Mouse (Mus musculus) liver (tissue): ENCODE measurements around the gene 1520401A03Rik.

ENCODE experiments used
- DNase-seq: peaks from one replicate; pipeline ENCODE4 v3.0.0-alpha.2; 2020; ENCODE audit warnings: mixed read lengths

The 1520401A03Rik gene

GRCm38 (mm10) chr17:23742210-23742793 is 19.7 kb upstream of the 1520401A03Rik start:
- no peak for DNase-seq

GRCm38 (mm10) chr17:23741359-23742209 is 19.0 kb upstream of the 1520401A03Rik start:
- DNase-seq: no peak

GRCm38 (mm10) chr17:23740598-23741021 is 18.0 kb upstream of the 1520401A03Rik start, which contains the start of gene Paqr4:
TSS of gene Paqr4 (minus strand) at chr17:23740867.
- DNase-seq: peak; percentile 72

- DNase-seq: peak; percentile 91
Measured at GRCm38 (mm10) chr17:23740136-23740584, 17.6 kb upstream of the 1520401A03Rik start.

GRCm38 (mm10) chr17:23739202-23740135 is 16.9 kb upstream of the 1520401A03Rik start:
- no peak for DNase-seq

GRCm38 (mm10) chr17:23738836-23739201 is 16.2 kb upstream of the 1520401A03Rik start:
- no peak for DNase-seq

GRCm38 (mm10) chr17:23737493-23738445 is 15.2 kb upstream of the 1520401A03Rik start:
- no peak for DNase-seq

GRCm38 (mm10) chr17:23734341-23734740 is 11.8 kb upstream of the 1520401A03Rik start:
- DNase-seq: no peak

- no peak for DNase-seq
Measured at GRCm38 (mm10) chr17:23730441-23730840, 7.9 kb upstream of the 1520401A03Rik start.

- peak; percentile 91 for DNase-seq
Measured at GRCm38 (mm10) chr17:23726758-23727142, 4.2 kb upstream of the 1520401A03Rik start.

- peak; percentile 97 for DNase-seq
Measured at GRCm38 (mm10) chr17:23725999-23726757, 3.6 kb upstream of the 1520401A03Rik start, which contains the start of gene Pkmyt1. TSS of gene Pkmyt1 (plus strand) at chr17:23726336.

GRCm38 (mm10) chr17:23725477-23725876 is 2.9 kb upstream of the 1520401A03Rik start:
- DNase-seq: no peak

- DNase-seq: no peak
Measured at GRCm38 (mm10) chr17:23721886-23722285, 697 bp downstream of the 1520401A03Rik start.

GRCm38 (mm10) chr17:23719455-23719854 is 3.1 kb downstream of the 1520401A03Rik start:
- no peak for DNase-seq

- no peak for DNase-seq
Measured at GRCm38 (mm10) chr17:23717003-23717402, 5.6 kb downstream of the 1520401A03Rik start.

- peak; percentile 78 for DNase-seq
Measured at GRCm38 (mm10) chr17:23706212-23706611, 16.4 kb downstream of the 1520401A03Rik start.

GRCm38 (mm10) chr17:23705525-23706104 is 17.0 kb downstream of the 1520401A03Rik start:
- DNase-seq: no peak

GRCm38 (mm10) chr17:23704741-23705140 is 17.8 kb downstream of the 1520401A03Rik start:
- DNase-seq: no peak

GRCm38 (mm10) chr17:23703301-23703700 is 19.3 kb downstream of the 1520401A03Rik start:
- DNase-seq: no peak

- DNase-seq: peak; percentile 79
Measured at GRCm38 (mm10) chr17:23700079-23700478, 22.5 kb downstream of the 1520401A03Rik start.
